Mouse (Mus musculus) neural tube, embryonic 15.5 days (tissue): ENCODE data around the gene D13Ertd608e. TPM values are rescaled to one million over a fixed set of nuclear protein-coding genes. Genes with fewer than 3 reads are reported as not detected.
A peak's percentile ranks its signal among the peaks of the same experiment; 100 is the strongest.
"Not testable (repeated sequence)": the region's sequence is repeated elsewhere in the genome, so short reads cannot be mapped to it uniquely, and the experiment has no call there.

Experiments
- ATAC-seq: fragments of 200-750 bp; cut with Nextera tagmentation; 2 replicates; pipeline ENCODE4 v1.8.0; 2017; ENCODE audit warnings: mild to moderate bottlenecking, moderate TSS enrichment, moderate library complexity; ENCODE audit not compliant: low FRiP score
- H3K27ac ChIP-seq: fragments of 300-500 bp; sonication (generic); replicated peaks from 2 replicates; pipeline ENCODE4 v1.5.1; 2015; ENCODE audit warnings: mild to moderate bottlenecking, inconsistent platforms
- H3K27me3 ChIP-seq: fragments of 300-500 bp; sonication (generic); replicated peaks from 2 replicates; pipeline ENCODE4 v1.6.1; 2015; ENCODE audit warnings: inconsistent platforms
- H3K36me3 ChIP-seq: fragments of 300-500 bp; sonication (generic); 2 replicates; pipeline ENCODE4 v1.6.1; 2015; ENCODE audit warnings: inconsistent platforms
- H3K4me1 ChIP-seq: fragments of 300-500 bp; sonication (generic); 2 replicates; pipeline ENCODE4 v1.6.1; 2015; ENCODE audit warnings: inconsistent platforms
- H3K4me2 ChIP-seq: fragments of 300-500 bp; sonication (generic); 2 replicates; pipeline ENCODE4 v1.6.1; 2015; ENCODE audit warnings: inconsistent platforms, mild to moderate bottlenecking, moderate library complexity
- H3K4me3 ChIP-seq: fragments of 300-500 bp; sonication (generic); replicated peaks from 2 replicates; pipeline ENCODE4 v1.5.1; 2015; ENCODE audit warnings: mild to moderate bottlenecking, inconsistent platforms
- H3K9ac ChIP-seq: fragments of 300-500 bp; sonication (generic); replicated peaks from 2 replicates; pipeline ENCODE4 v1.6.1; 2015; ENCODE audit warnings: mild to moderate bottlenecking, inconsistent platforms
- H3K9me3 ChIP-seq: fragments of 300-500 bp; sonication (generic); replicated peaks from 2 replicates; pipeline ENCODE4 v1.6.1; 2016; ENCODE audit warnings: inconsistent platforms
- WGBS: fragments of 180-500 bp; shearing (Covaris S2); methylation state at CpG from one replicate; pipeline ENCODE4 v1.1.7; 2015; ENCODE audit warnings: mixed read lengths; 5-methylcytosine and 5-hydroxymethylcytosine counted together
- polyA plus RNA-seq: library from polyadenylated mRNA; unstranded; fragments of >200 nt; fragmentation: Nextera tagmentation; extraction: Ambion mirVana; gene quantifications from 2 replicates; pipeline ENCODE4 v1.2.1, GENCODE M21; 2015

D13Ertd608e gene
- polyA plus RNA-seq, result not detected in 2 replicates

DNA sequence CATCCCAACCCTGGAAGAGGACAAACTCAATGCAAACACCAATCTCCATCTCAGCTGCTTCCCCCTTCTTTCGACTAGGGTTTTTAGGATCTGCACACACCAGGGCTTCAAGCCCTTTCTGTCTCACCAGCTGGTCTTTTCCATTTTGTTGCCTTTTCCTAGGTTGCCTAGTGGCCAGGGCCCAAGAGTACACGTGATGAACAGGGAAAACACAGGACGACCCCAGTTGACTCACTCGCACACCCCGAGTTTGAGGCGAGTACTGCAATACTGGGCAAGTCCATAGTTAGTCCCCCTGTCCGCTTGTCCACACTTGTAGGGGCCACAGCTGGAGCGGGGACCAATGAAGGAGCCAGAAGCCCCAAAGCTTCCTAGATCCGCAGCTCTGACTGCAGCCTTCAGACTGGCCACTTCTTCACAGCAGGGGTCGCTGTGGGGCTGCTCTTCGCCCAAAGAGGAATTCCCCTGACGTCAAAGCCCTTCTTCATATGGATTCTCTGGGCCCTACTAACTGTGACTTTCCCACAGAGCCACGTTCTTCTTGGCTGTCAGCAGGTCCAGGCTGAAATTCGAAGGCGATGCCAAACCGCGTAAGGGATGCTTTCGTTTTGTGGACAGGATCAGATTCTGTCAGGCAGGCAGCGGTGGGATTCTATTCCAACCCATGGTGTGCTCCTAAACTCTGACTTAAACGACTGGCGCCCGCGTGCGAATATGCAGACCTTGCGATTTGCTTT is at the start of gene D13Ertd608e:
Gene D13Ertd608e, plus strand, starts transcription at position 687 of the 737 bp plus-strand sequence.
- WGBS, result 18% methylated on average over 19 of the region's 25 CpGs
- peak; percentile 58 for ATAC-seq

DNA sequence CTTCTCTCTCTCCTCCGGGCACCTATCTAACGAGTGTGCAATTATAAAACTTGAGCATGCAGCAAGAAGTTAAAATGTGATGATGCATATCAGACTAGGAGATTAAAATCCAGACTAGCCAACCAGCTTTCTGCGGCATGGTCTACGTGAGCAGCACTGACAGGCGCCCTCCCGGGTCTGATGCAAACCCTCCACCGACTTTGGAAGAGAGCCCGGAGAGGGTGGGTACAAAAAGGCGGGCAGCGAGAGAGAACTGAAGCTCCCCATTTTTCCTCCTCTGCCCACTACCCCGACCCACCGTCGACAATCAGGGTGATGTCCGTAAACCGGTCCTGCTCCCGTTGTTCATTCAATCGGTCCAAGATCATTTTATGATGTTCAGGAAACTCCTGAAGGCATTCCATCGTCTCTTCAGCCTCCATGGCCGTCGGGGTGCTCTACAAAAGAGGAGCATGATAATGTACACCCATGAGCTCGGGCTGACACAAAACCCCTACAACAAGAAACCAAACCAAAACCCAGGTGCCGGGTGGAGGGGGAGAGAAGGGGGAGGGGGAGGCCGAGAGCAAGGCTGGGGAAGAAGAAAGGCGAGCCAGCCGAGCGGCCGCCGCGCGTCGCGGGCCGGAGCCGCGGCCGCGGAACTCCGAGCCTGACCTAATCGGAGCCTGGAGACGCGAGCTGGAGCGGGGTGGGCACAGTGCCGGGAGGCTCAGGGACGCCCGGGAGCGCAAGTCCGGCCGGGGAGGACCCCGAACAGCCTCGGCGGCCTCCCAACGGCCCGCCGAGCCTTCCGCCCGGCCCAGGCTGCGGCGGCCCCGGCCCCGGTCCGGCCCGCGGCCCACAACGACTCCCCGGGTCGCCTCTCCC is 45.7 kb upstream of the D13Ertd608e start:
- peak overlapping the region; percentile 99 for H3K27ac ChIP-seq
- peak overlapping the region; percentile 89 for H3K9ac ChIP-seq
- no peaks in the 10 kb centered on the region for H3K9me3 ChIP-seq
- H3K36me3 ChIP-seq, result peaks cover 18% of the 10 kb centered on the region
- no peaks in the 10 kb centered on the region for H3K27me3 ChIP-seq
- peak; percentile 65 for ATAC-seq
- peak overlapping the region; percentile 78 for H3K4me2 ChIP-seq
- H3K4me1 ChIP-seq, result peaks cover 23% of the 10 kb centered on the region
- WGBS, result under 1% methylated on average over 52 of the region's 66 CpGs
- peak overlapping the region; percentile 89 for H3K4me3 ChIP-seq

More for the DNA sequence above, at the start of gene D13Ertd608e:
- H3K9ac ChIP-seq, H3K27me3 ChIP-seq, H3K9me3 ChIP-seq, H3K36me3 ChIP-seq, H3K27ac ChIP-seq, H3K4me1 ChIP-seq: not testable (repeated sequence)
- Histone ChIP-seq H3K4me3 (peak within 1 kb of the TSS; percentile 30), H3K4me2 (peak within 1 kb of the TSS; percentile 51)

DNA sequence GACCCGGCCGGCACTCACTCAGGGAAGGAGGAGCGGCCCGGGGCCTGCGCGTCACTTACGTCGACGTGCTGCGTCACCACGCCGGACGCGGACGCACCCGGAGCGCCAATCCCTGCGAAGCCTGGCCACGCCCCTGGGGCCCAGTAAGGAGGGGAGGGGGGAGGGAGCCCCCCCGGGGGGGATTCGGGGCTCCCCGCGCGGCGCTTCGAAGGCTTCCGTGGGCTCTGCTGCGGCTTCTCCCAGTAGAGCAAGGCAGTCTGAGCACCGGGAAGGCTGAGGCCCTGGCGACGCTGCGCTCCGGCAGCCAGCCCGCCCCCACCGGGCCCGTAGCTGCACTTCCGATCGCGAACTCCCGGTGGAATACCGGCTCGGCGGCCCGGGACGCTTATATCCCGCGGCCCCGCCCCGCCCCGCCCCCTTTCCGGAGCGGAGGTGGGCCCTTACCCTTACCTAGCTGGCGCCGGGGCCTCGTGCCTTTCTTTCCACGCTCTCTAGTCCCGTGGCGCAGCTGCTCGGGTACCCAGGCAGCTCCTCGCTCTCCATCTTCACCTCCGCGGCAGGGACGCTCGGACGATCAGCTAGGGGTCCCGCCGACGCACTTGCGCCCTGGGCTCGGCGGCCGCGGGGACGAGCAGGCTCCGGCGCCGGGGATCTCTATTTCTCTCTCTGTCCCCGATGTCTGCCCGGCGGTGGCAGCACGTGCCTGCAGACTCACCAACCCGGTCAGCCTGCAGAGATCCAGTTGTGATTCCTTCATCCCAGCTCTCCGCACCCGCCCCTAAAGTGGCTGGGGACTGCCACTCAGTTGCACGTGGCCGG is 44.8 kb upstream of the D13Ertd608e start, which contains the start of gene Zfp131:
Gene Zfp131, minus strand, starts transcription at position 129 of the 819 bp plus-strand sequence.
- Histone ChIP-seq H3K4me3 (peak within 1 kb of the TSS; percentile 89), H3K27me3 (no peaks in the 10 kb centered on the region), H3K27ac (peak within 1 kb of the TSS; percentile 99), H3K4me2 (peak within 1 kb of the TSS; percentile 78), H3K9me3 (no peaks in the 10 kb centered on the region), H3K4me1 (peaks cover 23% of the 10 kb centered on the region), H3K9ac (peak within 1 kb of the TSS; percentile 89), H3K36me3 (peaks cover 13% of the 10 kb centered on the region)
- peak; percentile 97 for ATAC-seq
- under 1% methylated on average over 70 of the region's 86 CpGs for whole genome bisulfite sequencing

DNA sequence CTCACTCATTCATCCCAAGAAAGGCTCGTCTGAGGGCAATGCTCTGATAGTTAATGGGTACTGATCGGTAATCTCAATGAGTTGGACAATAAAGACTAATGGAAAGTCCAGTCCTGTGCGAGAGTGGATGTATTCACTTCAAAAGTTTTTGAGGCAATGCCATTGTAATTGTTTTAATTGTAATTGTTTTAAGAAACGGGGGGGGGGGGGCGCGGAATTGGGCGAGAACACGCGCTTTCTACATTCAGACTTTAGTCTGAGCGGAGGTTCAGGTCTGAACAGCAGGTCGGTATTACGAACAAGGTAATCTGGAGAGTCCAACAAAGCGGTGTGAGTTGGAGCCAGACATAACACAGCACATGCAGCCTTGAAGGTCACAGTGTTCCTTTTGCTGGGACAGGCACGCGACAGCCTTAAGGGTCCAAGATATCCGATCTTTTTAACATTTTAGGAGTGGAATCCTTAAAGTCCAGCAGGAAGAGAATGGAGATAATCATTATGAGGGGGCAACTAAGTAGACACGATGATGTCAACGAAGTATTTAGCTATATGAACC is 44.1 kb upstream of the D13Ertd608e start:
- Histone ChIP-seq H3K4me2 (peak overlapping the region; percentile 78), H3K4me1 (peaks cover 21% of the 10 kb centered on the region), H3K4me3 (peak overlapping the region; percentile 89), H3K36me3 (peaks cover 9% of the 10 kb centered on the region; the same call in 1 of the 2 replicates), H3K27me3 (no peaks in the 10 kb centered on the region), H3K9ac (peak overlapping the region; percentile 89), H3K9me3 (no peaks in the 10 kb centered on the region), H3K27ac (peak overlapping the region; percentile 99)
- WGBS, result 2% methylated on average over 18 of the region's 18 CpGs
- no peak for ATAC-seq

DNA sequence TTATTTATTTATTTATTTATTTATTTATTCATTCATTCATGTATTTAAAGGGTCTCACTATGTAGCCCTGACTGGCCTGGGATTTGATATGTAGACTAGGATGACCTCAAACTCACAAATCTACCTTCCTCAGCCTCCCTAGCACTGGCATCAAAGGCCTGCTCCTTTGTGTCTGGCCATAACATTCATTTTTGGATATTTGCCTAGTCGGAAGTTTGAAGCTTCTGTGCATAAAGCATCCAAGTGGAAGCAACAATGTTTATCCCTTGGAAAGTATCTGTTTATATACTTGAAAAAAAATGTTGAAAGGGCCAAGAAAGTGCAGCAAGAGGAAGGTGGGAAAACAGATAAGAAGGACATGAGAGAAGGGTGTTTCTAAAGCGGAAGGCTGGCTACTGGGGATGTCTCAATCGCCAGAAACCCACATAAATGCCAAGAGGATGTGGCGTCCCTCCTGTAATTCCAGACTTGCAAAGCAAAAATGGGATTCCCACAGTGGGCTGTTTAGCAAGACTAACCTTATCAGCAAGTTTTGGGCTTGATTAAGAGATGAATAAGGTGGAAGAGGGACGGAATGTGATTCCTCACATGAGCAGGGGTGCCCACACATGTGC is 42.9 kb upstream of the D13Ertd608e start:
- Histone ChIP-seq H3K9ac (no peak overlapping the region), H3K27me3 (no peaks in the 10 kb centered on the region), H3K4me3 (no peak overlapping the region), H3K27ac (no peak overlapping the region), H3K9me3 (no peaks in the 10 kb centered on the region), H3K36me3 (no peaks in the 10 kb centered on the region), H3K4me1 (peaks cover 19% of the 10 kb centered on the region), H3K4me2 (no peak overlapping the region)
- 84% methylated on average over 5 of the region's 5 CpGs for WGBS
- no peak for ATAC-seq

DNA sequence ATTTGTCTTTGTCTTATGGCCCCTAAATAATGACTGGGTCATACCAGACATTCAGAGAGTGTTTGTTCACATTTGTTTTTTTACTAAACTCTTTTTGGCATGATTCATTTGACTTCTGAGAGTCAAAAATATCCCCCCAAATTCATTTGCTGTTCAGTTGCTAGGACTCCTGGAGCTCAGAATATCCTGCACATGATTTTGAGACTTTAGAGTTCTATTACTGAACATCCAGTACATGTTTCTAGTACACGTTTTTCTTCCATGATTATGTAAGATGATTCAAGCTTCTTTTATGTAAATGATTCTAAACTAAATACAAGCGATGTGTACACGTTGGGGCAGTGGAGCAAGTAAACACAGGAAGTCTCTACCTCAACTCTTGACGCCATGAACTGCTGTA is 38.1 kb upstream of the D13Ertd608e start:
- H3K27me3 ChIP-seq, result no peaks in the 10 kb centered on the region
- no peaks in the 10 kb centered on the region for H3K9me3 ChIP-seq
- H3K4me1 ChIP-seq, result no peaks in the 10 kb centered on the region
- H3K36me3 ChIP-seq, result no peaks in the 10 kb centered on the region
- H3K4me3 ChIP-seq, result no peak overlapping the region
- ATAC-seq, result no peak
- H3K4me2 ChIP-seq, result no peak overlapping the region
- WGBS, result 68% methylated on average over 4 of the region's 4 CpGs
- no peak overlapping the region for H3K27ac ChIP-seq
- no peak overlapping the region for H3K9ac ChIP-seq

DNA sequence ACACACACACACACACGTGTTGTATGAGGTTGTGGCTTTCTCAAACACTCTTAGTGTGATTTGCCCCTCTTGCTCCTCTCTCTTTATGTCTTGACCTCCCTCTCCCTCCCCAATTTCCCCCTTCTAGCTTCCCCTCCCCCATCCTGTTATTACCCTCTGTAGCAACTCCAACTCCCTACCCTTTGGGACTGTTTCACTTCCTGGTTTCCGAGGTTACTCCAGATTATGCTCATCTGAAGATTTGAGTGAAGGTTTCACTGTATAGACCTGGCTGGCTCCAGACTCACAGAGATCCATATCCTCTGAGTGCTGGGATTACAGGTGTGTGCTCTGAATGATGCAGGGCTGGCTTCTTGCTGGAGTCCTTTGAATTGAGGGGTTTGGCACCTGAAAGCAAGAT is 26.9 kb upstream of the D13Ertd608e start:
- no peaks in the 10 kb centered on the region for H3K36me3 ChIP-seq
- H3K9ac ChIP-seq, result no peak overlapping the region
- ATAC-seq, result no peak
- H3K9me3 ChIP-seq, result no peaks in the 10 kb centered on the region
- no peak overlapping the region for H3K27ac ChIP-seq
- no peak overlapping the region for H3K4me2 ChIP-seq
- WGBS, result 76% methylated on average over 2 of the region's 2 CpGs
- no peaks in the 10 kb centered on the region for H3K4me1 ChIP-seq
- no peaks in the 10 kb centered on the region for H3K27me3 ChIP-seq
- H3K4me3 ChIP-seq, result no peak overlapping the region

DNA sequence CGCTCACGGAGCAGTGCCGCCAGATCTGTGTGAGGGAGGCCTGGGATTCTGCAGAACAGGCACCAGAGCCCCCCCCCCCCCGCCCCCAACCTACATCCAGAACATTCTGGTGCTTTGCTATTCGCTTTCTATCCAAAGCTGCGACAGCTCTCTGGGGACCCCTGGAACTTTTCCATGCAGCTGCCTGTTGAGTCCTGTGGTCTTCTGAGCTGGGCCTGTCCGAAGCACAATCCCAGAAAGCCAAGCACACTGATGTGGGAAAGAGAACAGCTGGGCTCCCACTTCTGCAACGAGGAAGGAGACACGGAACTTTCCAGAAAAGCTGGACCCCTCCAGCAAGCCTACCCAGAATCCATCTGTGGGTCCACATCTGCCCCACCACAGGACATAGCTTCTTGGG is 25.8 kb upstream of the D13Ertd608e start:
- ATAC-seq, result no peak
- no peak overlapping the region for H3K27ac ChIP-seq
- H3K36me3 ChIP-seq, result no peaks in the 10 kb centered on the region
- H3K4me2 ChIP-seq, result no peak overlapping the region
- no peaks in the 10 kb centered on the region for H3K4me1 ChIP-seq
- no peaks in the 10 kb centered on the region for H3K27me3 ChIP-seq
- H3K9me3 ChIP-seq, result no peaks in the 10 kb centered on the region
- no peak overlapping the region for H3K9ac ChIP-seq
- WGBS, result 87% methylated on average over 9 of the region's 9 CpGs
- H3K4me3 ChIP-seq, result no peak overlapping the region

DNA sequence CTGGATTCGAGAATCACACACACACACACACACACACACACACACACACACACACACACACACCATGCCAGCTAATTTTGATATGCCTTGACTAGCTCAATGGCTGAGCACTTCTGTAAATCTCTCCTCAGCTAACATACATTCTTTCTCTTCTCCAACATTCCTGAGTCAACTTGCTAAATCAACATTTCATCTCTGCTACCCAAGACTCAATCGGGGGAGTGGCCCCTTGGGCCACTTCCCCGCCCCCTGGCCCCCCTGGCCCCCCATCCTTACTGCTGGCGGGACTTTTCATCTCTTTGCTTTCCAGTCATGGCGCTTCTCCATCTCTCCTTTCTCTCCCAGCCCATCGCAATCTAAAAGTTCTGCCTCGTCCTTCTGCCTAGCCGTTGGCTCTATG is 19.0 kb upstream of the D13Ertd608e start:
- H3K36me3 ChIP-seq, result no peaks in the 10 kb centered on the region
- no peaks in the 10 kb centered on the region for H3K27me3 ChIP-seq
- H3K4me1 ChIP-seq, result no peaks in the 10 kb centered on the region
- no peak overlapping the region for H3K9ac ChIP-seq
- H3K27ac ChIP-seq, result no peak overlapping the region
- H3K9me3 ChIP-seq, result no peaks in the 10 kb centered on the region
- no peak overlapping the region for H3K4me3 ChIP-seq
- WGBS, result 62% methylated on average over 8 of the region's 8 CpGs
- H3K4me2 ChIP-seq, result no peak overlapping the region
- no peak for ATAC-seq

DNA sequence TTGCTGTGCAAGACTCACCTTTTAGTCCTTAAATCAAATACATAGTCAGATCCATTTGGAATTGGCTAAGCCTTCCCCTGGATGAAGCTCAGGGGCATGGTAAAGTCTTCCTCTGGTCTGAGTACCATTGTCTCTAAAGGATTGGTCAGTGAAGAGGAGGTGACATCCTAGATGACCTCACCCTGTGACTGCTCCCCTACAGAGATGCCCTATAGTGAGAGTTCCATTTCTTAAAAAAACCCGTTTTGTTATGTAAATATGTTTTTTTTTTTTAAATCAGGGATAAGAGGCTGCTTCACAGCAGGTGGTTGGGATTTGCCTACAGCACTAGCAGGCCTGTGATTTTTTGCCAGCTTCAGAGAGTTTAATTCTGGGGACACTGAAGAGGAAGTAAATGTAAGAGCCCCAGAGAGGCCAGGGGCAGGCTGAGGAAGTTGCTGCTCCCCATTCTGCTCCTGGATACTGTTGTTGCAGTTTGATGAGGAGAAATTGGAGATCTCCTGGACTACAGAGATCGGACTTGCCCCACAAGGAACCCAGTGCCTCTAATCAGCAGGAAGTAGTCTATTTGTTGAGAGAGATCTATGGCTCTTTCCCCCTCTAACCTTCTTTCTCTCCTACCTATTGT is 18.1 kb upstream of the D13Ertd608e start:
- Histone ChIP-seq H3K27ac (no peak overlapping the region), H3K36me3 (no peaks in the 10 kb centered on the region), H3K4me3 (no peak overlapping the region), H3K9me3 (no peaks in the 10 kb centered on the region), H3K9ac (no peak overlapping the region), H3K4me2 (no peak overlapping the region), H3K27me3 (no peaks in the 10 kb centered on the region), H3K4me1 (no peaks in the 10 kb centered on the region)
- ATAC-seq, result no peak
- WGBS, result 20% methylated on average over 2 of the region's 2 CpGs
